Mouse (Mus musculus): ENCODE data around the gene Izumo2. TPM values are rescaled to one million over a fixed set of nuclear protein-coding genes. Genes with fewer than 3 reads are reported as not detected.

The Izumo2 gene
- not detected for total RNA-seq (2023)

DNA sequence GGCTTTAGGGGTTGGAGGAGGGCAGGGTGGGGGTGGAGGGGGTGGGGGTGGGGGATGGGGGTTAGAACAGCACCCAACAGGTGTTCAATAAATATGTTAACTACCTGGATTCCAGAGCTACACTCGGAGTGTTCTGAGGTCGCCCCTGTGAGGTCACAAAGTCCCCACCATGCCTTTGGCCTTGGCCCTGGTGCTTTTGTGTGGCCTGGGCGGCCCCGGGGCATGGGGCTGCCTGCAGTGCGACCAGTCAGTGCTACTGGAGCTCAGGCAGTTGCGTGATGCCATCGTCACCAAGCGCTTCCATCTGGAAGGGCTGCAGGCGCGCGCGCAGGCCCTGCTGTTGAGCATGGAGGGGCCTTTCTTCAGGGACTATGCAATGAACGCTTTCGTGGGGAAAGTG lies at the start of gene Izumo2:
Gene Izumo2, plus strand, starts transcription at position 169 of the 400 bp plus-strand sequence.

DNA sequence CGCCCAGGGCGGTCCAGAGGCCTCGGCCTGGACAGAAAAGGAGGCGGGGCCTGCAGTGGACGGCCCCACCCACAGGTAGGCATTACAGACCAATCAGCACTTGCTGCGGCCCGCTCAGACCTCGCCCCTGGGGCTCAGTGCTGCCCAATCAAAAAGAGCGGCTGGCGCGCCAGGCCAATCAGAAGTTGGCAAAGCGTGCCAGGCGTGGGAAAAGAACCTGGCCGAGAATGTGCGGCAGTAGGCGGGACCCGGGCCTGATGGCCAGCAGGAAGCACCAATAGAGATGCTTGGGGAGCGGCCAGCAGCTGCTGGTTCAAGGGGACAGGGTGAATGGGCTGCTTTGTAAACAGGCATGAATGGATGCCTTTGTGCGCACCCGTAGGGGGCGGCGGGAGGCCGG lies 37.7 kb upstream of the Izumo2 start, which contains the start of gene Myh14:
Gene Myh14, minus strand, starts transcription at position 41 of the 400 bp plus-strand sequence.

DNA sequence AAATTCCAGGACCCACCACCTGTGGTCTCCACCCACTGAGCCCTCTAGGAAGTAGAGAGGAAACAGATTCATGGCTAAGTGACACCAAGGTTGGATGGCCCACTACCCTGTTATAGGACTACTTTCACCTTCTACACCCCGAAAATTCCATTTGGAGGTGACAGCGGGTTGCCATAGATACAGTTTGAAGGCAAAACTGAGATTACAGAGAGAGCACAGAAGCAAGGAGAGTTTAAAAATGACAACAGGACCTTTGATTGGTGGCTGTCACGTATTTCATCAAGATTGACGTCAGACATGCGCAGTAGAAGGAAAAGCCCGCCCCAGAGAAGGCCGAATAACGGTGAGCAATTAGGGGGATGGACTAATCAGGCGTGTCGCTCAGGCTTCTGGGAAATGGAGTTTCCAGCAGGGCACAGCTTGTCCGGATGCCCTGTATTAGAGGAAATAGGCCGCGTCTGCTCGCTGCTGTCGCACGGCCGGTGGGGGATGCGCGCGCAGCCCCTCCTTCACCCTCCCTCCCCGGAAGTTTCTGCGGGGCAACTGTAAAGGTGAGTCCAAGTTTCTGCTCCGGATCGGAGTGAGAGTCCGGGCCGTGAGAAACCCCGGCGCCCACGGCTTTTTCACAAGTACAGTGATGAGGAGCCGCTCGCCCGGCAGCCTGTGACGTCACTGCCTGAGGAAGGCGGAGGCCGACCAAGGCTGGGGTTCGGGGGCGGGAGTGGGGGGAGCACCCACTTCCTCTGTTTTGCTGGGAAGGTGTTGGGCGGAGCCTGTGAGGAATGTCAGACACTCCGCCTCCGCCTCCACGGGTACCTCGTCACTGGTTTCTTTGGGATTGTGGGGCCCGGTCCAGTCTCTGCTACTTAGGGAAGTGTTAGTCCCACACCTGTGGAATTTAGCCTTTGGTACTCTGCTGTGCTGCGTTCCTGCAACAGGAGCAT lies 39.8 kb downstream of the Izumo2 start, which contains the start of gene Vrk3:
Gene Vrk3, plus strand, starts transcription at position 313 of the 944 bp plus-strand sequence.

DNA sequence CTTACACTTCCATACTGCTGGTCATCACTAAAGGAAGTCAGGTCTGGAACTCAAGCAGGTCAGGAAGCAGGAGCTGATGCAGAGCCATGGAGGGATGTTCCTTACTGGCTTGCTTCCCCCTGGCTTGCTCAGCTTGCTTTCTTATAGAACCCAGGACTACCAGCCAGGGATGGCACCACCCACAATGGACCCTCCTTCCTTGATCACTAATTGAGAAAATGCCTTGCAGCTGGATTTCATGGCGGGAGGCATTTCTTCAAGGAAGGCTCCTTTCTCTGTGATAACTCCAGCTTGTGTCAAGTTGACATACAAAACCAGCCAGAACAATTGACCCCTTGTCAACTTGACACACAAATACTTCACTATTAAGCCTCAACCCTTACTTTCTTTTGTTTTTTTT lies 42.4 kb downstream of the Izumo2 start, which contains the start of gene Zfp473:
Gene Zfp473, minus strand, starts transcription at position 101 of the 400 bp plus-strand sequence.

Other genes starting within 250 kb of the Izumo2 start
- not detected for gene Aspdh, start 243.4 kb upstream of the Izumo2 start, total RNA-seq (2023)
- 46.8 TPM for gene Josd2, start 240.8 kb upstream of the Izumo2 start, total RNA-seq (2023)
- 96.1 TPM for gene Emc10, start 212.2 kb upstream of the Izumo2 start, total RNA-seq (2023)
- gene Fam71e1, start 212.2 kb upstream of the Izumo2 start, total RNA-seq (2023): 7.1 TPM
- 0.64 TPM for gene Mybpc2, start 184.1 kb upstream of the Izumo2 start, total RNA-seq (2023)
- 27.7 TPM for gene Spib, start 176.7 kb upstream of the Izumo2 start, total RNA-seq (2023)
- gene Pold1, start 159.9 kb upstream of the Izumo2 start, total RNA-seq (2023): 57.8 TPM
- 263 TPM for gene Nr1h2, start 154.8 kb upstream of the Izumo2 start, total RNA-seq (2023)
- gene Napsa, start 136.4 kb upstream of the Izumo2 start, total RNA-seq (2023): 37.0 TPM
- gene Kcnc3, start 118.1 kb upstream of the Izumo2 start, total RNA-seq (2023): 3.1 TPM
- gene Myh14, start 37.9 kb upstream of the Izumo2 start, total RNA-seq (2023): not detected
- 74.9 TPM for gene Vrk3, start 39.7 kb downstream of the Izumo2 start, total RNA-seq (2023)
- gene Zfp473, start 42.3 kb downstream of the Izumo2 start, total RNA-seq (2023): 1.3 TPM
- 45.1 TPM for gene Nup62, start 107.3 kb downstream of the Izumo2 start, total RNA-seq (2023)
- gene Il4i1, start 107.6 kb downstream of the Izumo2 start, total RNA-seq (2023): 14.0 TPM
- gene Atf5, start 107.9 kb downstream of the Izumo2 start, total RNA-seq (2023): 4.8 TPM
- 47.0 TPM for gene Akt1s1, start 140.2 kb downstream of the Izumo2 start, total RNA-seq (2023)
- 80.3 TPM for gene Tbc1d17, start 140.3 kb downstream of the Izumo2 start, total RNA-seq (2023)
- 46.8 TPM for gene Pnkp, start 148.4 kb downstream of the Izumo2 start, total RNA-seq (2023)
- gene Ptov1, start 161.0 kb downstream of the Izumo2 start, total RNA-seq (2023): 26.6 TPM
- 62.0 TPM for gene Med25, start 184.0 kb downstream of the Izumo2 start, total RNA-seq (2023)
- gene Fuz, start 187.3 kb downstream of the Izumo2 start, total RNA-seq (2023): 23.6 TPM
- 88.4 TPM for gene Ap2a1, start 220.8 kb downstream of the Izumo2 start, total RNA-seq (2023)
- not detected for gene Tsks, start 234.5 kb downstream of the Izumo2 start, total RNA-seq (2023)

All from CD8-positive naive resting alpha-beta T cell, adult 57 days (primary cell).